Mouse (Mus musculus) ovary, postnatal 14 days (tissue): Measurements from ENCODE around the gene Serpina10.
"Not testable (repeated sequence)": the region's sequence is repeated elsewhere in the genome, so short reads cannot be mapped to it uniquely, and the experiment has no call there.

ENCODE experiments used
- DNase-seq: peaks from one replicate; pipeline ENCODE4 v3.0.0; 2022; ENCODE audit warnings: low spot score

Gene Serpina10

GRCm38 (mm10) chr12:103615141-103615540 lies 16.1 kb downstream of the Serpina10 start:
- no peak for DNase-seq

- DNase-seq, result no peak
Observed at GRCm38 (mm10) chr12:103601839-103602238, 29.4 kb downstream of the Serpina10 start.

GRCm38 (mm10) chr12:103600364-103600763 lies 30.9 kb downstream of the Serpina10 start:
- DNase-seq, result no peak

- DNase-seq, result no peak
Observed at GRCm38 (mm10) chr12:103598411-103598810, 32.8 kb downstream of the Serpina10 start.

- no peak for DNase-seq
Observed at GRCm38 (mm10) chr12:103583771-103584170, 47.5 kb downstream of the Serpina10 start.

GRCm38 (mm10) chr12:103578148-103578547 lies 53.1 kb downstream of the Serpina10 start:
- DNase-seq, result not testable (repeated sequence)

GRCm38 (mm10) chr12:103569690-103570089 lies 61.6 kb downstream of the Serpina10 start:
- no peak for DNase-seq

GRCm38 (mm10) chr12:103567129-103567528 lies 64.1 kb downstream of the Serpina10 start:
- no peak for DNase-seq

GRCm38 (mm10) chr12:103565151-103565550 lies 66.1 kb downstream of the Serpina10 start:
- no peak for DNase-seq
